Comparison of ENCODE assay signal across 10 mouse cellular contexts in genomic region chr10:67264852-67265251, GRCm38 (mm10). TPM values are rescaled to one million over a fixed set of nuclear protein-coding genes. Genes with fewer than 3 reads are reported as not detected.
A peak's percentile ranks its signal among the peaks of the same experiment; 100 is the strongest.
DNase-seq lines count a peak whose midpoint lies in the region; ATAC-seq and TF ChIP-seq lines count a peak whose summit lies in the region.
"Had no signal": no experiment of that assay in that cellular context is flagged by ENCODE, and none has a peak within 500 bp of the region (broad histone marks: within the 10 kb centered on the region; RNA-seq: fewer than 3 reads in every experiment).

No protein-coding gene starts in this region.

- TF ChIP-seq POLR2A in thymus, adult 2 months (IDR thresholded peaks at IDR 0.05; ENCODE audit: control insufficient read depth, extremely low read depth, insufficient read depth, low read length, poor library complexity): no peak

- intact Hi-C loops in heart, postnatal 25 days (cut with DNase I): loop anchor here (1.0 kb wide), 1 partner anchor 46 kb away; no protein-coding TSS in a partner anchor

- no peak for TF ChIP-seq CTCF in thymus, adult 2 months (IDR thresholded peaks at IDR 0.05; ENCODE audit: borderline replicate concordance, control insufficient read depth, extremely low read depth, insufficient read depth, low read length, poor library complexity)

- DNase-seq in heart, adult 8-10 months (ENCODE audit: low spot score): peak; percentile 58
- no peak for DNase-seq in heart, postnatal 25 days (ENCODE audit: low spot score)
- peak; percentile 41 for DNase-seq in thymus, adult 2 months
- no peak for DNase-seq in thymus, adult 18-20 months
- peak; percentile 34 for DNase-seq in c-Kit-positive CD71-positive TER-119-positive erythroid progenitor cells, embryonic 14.5 days (ENCODE audit: low spot score)
- DNase-seq in kidney, adult 8-10 months: peak; percentile 34 to 71
- peak; percentile 62 for DNase-seq in mesoderm, embryonic 11.5 days (ENCODE audit: low read depth, low spot score)

- H3K27ac ChIP-seq in thymus, adult 2 months (ENCODE audit: control insufficient read depth, insufficient read depth, low read length): no peak overlapping the region
- H3K27ac ChIP-seq: embryonic facial prominence, embryonic 13.5 days; limb, embryonic 12.5 days had no signal

- H3K4me1 ChIP-seq in thymus, adult 2 months (replicated peaks; ENCODE audit: control insufficient read depth, insufficient read depth, low read length): no peaks in the 10 kb centered on the region
- H3K4me1 ChIP-seq: embryonic facial prominence, embryonic 13.5 days; limb, embryonic 12.5 days had no signal

- H3K27me3 ChIP-seq in thymus, adult 2 months (ENCODE audit: control insufficient read depth, insufficient read depth, low read length): no peaks in the 10 kb centered on the region
- H3K27me3 ChIP-seq: embryonic facial prominence, embryonic 13.5 days; limb, embryonic 12.5 days had no signal

- H3K36me3 ChIP-seq in thymus, adult 2 months (ENCODE audit: control insufficient read depth, insufficient read depth, low read length): peaks cover 16% of the 10 kb centered on the region

- 93% methylated on average over 1 of the region's 1 CpGs for WGBS in thymus, adult 2 months

- H3K4me3 ChIP-seq in thymus, adult 2 months (ENCODE audit: control insufficient read depth, insufficient read depth, low read length): no peak overlapping the region
- H3K4me3 ChIP-seq: embryonic facial prominence, embryonic 13.5 days; limb, embryonic 12.5 days had no signal

- ATAC-seq in erythroblast, adult 5-6 weeks (replicated peaks; ENCODE audit: low FRiP score, poor library complexity, severe bottlenecking): no peak

RNA-seq across cellular contexts. Expression of gene Nrbf2, which starts 20.3 kb away (rescaled TPM):
- total RNA-seq in heart, adult 8-10 months (2022): 1 to 10 TPM; 6.8 to 9.4 (median 7.0) TPM
- total RNA-seq in heart, postnatal 25 days (2021): 1 to 10 TPM; 6.9 to 8.6 TPM
- 8.7 and 11.2 TPM in 2 replicates for polyA plus RNA-seq in thymus, adult 2 months (2012; rRNA removed)
- 14.6 and 16.1 TPM in 2 replicates for total RNA-seq in erythroblast, adult 5-6 weeks (2015; ENCODE audit: low replicate concordance)
- 9.7 and 12.7 TPM in 2 replicates for total RNA-seq in erythroblast, adult 5-6 weeks (2017; ENCODE audit: low replicate concordance)

Comparison
In these comparisons a context has a peak if more than half of its experiments do, and no peak if none do; other contexts are left out.
1. DNase-seq: peak in heart, adult 8-10 months (single experiment), thymus, adult 2 months (single experiment), c-Kit-positive CD71-positive TER-119-positive erythroid progenitor cells, embryonic 14.5 days (single experiment), kidney, adult 8-10 months (2 of 2) and mesoderm, embryonic 11.5 days (single experiment); none in heart, postnatal 25 days (single experiment) and thymus, adult 18-20 months (0 of 2).